Mouse (Mus musculus): ENCODE measurements around the gene Rln1. TPM values are rescaled to one million over a fixed set of nuclear protein-coding genes. Genes with fewer than 3 reads are reported as not detected.

Gene Rln1
- polyA plus RNA-seq, 1 experiment, result not detected

- no peak overlapping the region for H3K4me3 ChIP-seq (ENCODE audit: insufficient read depth, low read depth, low read length)
- 74% methylated on average over 6 of the region's 6 CpGs for WGBS
- no peaks in the 10 kb centered on the region for H3K4me1 ChIP-seq (ENCODE audit: control insufficient read depth, insufficient read depth, low read length)
- H3K27ac ChIP-seq (ENCODE audit: insufficient read depth, low read depth, low read length), result no peak overlapping the region
- no peak for TF ChIP-seq POLR2A (IDR thresholded peaks at IDR 0.05; ENCODE audit: insufficient read depth, low read depth, low read length)
- no peak for TF ChIP-seq CTCF (IDR thresholded peaks at IDR 0.05; ENCODE audit: insufficient read depth, low read depth, low read length)
These were observed 11.2 kb upstream of the Rln1 start for GRCm38 (mm10) chr19:29345636-29346035.

DNA sequence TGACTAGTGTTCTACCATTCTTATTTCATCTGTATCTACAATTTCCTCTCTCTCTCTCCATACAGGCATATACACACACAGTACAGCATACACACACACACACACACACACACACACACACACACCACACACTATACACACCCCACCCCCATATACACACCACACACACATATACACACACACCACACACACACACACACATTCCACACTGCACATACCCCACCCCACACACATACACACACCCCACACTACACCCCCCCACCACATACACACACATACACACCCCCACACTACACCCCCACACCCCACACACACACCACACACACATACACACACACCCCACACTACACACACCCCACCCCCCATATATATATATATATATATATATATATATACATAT is 10.4 kb upstream of the Rln1 start:
- Histone ChIP-seq H3K4me3 (ENCODE audit: insufficient read depth, low read depth, low read length) (no peak overlapping the region), H3K4me1 (ENCODE audit: control insufficient read depth, insufficient read depth, low read length) (no peaks in the 10 kb centered on the region), H3K27ac (ENCODE audit: insufficient read depth, low read depth, low read length) (no peak overlapping the region)
- TF ChIP-seq CTCF (IDR thresholded peaks at IDR 0.05; ENCODE audit: insufficient read depth, low read depth, low read length) (no peak), POLR2A (IDR thresholded peaks at IDR 0.05; ENCODE audit: insufficient read depth, low read depth, low read length) (no peak)

DNA sequence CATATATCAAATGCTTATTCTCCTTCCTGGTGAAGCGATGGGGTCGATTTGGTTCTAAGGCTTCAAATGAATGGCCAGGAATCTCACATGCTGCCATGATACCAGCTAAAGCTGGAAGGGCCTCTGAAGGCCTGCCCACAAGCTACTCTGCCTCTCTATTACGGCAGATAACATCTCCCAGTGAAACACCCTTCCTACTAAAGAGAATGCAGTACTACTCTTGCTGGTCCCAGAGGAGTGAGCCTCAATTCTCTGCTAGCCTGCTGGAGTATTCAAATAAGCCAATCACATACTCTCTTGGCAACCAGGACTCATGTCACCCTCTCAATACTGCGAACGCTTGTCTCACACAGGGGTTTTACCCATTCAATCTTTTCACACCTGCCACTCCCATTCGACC is 7.8 kb upstream of the Rln1 start:
- Histone ChIP-seq H3K4me3 (ENCODE audit: insufficient read depth, low read depth, low read length) (no peak overlapping the region), H3K27ac (ENCODE audit: insufficient read depth, low read depth, low read length) (no peak overlapping the region), H3K4me1 (ENCODE audit: control insufficient read depth, insufficient read depth, low read length) (no peaks in the 10 kb centered on the region)
- WGBS, result 93% methylated on average over 6 of the region's 6 CpGs
- TF ChIP-seq POLR2A (IDR thresholded peaks at IDR 0.05; ENCODE audit: insufficient read depth, low read depth, low read length) (no peak), CTCF (IDR thresholded peaks at IDR 0.05; ENCODE audit: insufficient read depth, low read depth, low read length) (no peak)

DNA sequence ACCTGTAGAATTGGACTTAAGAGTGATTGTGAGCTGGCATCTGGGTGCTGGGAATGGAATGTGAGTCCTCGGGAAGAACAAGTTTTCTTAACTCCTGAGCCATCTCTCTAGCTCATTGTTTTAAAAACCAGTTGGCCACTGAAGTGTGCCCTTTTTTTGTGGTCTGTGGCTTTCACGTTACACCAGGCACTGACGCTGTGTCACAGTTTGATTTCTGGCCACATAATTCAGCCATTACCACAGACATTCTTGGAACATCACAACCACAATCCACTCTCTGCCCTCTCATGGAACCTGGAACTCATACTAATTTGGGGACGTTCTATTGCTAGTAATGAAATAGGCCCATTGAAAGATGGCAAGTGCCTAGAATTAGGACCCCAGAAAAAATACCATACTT is 6.6 kb upstream of the Rln1 start:
- 89% methylated on average over 4 of the region's 4 CpGs for WGBS
- Histone ChIP-seq H3K4me1 (ENCODE audit: control insufficient read depth, insufficient read depth, low read length) (no peaks in the 10 kb centered on the region), H3K27ac (ENCODE audit: insufficient read depth, low read depth, low read length) (no peak overlapping the region), H3K4me3 (ENCODE audit: insufficient read depth, low read depth, low read length) (no peak overlapping the region)
- TF ChIP-seq CTCF (IDR thresholded peaks at IDR 0.05; ENCODE audit: insufficient read depth, low read depth, low read length) (no peak), POLR2A (IDR thresholded peaks at IDR 0.05; ENCODE audit: insufficient read depth, low read depth, low read length) (no peak)

DNA sequence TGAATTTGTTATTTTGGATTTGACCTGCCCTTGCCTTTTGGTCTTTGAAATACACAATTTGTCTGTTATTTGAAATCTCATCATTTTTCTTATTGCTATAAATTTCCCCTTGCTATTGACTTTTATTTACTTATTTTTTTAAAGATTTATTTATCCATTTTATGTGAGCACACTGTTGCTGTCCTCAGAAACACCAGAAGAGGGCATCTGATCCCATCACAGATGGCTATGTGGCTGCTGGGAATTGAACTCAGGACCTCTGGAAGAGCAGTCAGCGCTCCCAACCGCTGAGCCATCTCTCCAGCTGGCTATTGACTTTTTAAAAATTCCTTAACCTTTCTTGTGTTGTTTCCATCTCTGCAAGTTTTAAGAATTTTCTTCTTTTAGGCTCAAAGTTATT is 2.2 kb upstream of the Rln1 start:
- WGBS, result 93% methylated on average over 2 of the region's 2 CpGs
- Histone ChIP-seq H3K27ac (ENCODE audit: insufficient read depth, low read depth, low read length) (no peak overlapping the region), H3K4me1 (ENCODE audit: control insufficient read depth, insufficient read depth, low read length) (peaks cover 8% of the 10 kb centered on the region), H3K4me3 (ENCODE audit: insufficient read depth, low read depth, low read length) (no peak overlapping the region)
- TF ChIP-seq POLR2A (IDR thresholded peaks at IDR 0.05; ENCODE audit: insufficient read depth, low read depth, low read length) (no peak), CTCF (IDR thresholded peaks at IDR 0.05; ENCODE audit: insufficient read depth, low read depth, low read length) (no peak)

GRCm38 (mm10) chr19:29326822-29327552 is 7.5 kb downstream of the Rln1 start:
- WGBS, result 63% methylated on average over 13 of the region's 13 CpGs
- TF ChIP-seq CTCF (IDR thresholded peaks at IDR 0.05; ENCODE audit: insufficient read depth, low read depth, low read length) (no peak), POLR2A (IDR thresholded peaks at IDR 0.05; ENCODE audit: insufficient read depth, low read depth, low read length) (no peak)
- Histone ChIP-seq H3K4me1 (ENCODE audit: control insufficient read depth, insufficient read depth, low read length) (peaks cover 3% of the 10 kb centered on the region; the same call in 1 of the 2 replicates), H3K4me3 (ENCODE audit: insufficient read depth, low read depth, low read length) (no peak overlapping the region), H3K27ac (ENCODE audit: insufficient read depth, low read depth, low read length) (no peak overlapping the region)

DNA sequence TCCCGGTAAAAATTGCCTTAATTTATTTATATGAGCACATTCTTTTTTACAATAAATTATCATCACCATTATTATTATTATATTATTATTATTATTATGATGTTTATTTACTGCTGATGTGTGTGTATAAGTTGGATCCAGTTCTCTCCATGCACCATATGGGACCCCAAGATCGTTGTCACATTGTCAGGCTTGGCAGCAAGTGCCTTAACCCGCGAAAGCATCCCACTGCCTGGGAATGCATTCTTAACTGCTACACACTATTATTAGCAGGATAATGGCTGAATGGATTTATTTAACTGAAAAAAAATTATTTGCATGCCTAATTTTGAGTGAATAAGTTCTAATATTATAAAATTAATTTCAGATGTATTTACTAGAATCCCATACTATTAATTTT is 8.1 kb downstream of the Rln1 start:
- Histone ChIP-seq H3K27ac (ENCODE audit: insufficient read depth, low read depth, low read length) (no peak overlapping the region), H3K4me3 (ENCODE audit: insufficient read depth, low read depth, low read length) (no peak overlapping the region), H3K4me1 (ENCODE audit: control insufficient read depth, insufficient read depth, low read length) (peaks cover 3% of the 10 kb centered on the region; the same call in 1 of the 2 replicates)
- no peak for TF ChIP-seq CTCF (IDR thresholded peaks at IDR 0.05; ENCODE audit: insufficient read depth, low read depth, low read length)
- no peak for TF ChIP-seq POLR2A (IDR thresholded peaks at IDR 0.05; ENCODE audit: insufficient read depth, low read depth, low read length)
- WGBS, result 59% methylated on average over 4 of the region's 4 CpGs

DNA sequence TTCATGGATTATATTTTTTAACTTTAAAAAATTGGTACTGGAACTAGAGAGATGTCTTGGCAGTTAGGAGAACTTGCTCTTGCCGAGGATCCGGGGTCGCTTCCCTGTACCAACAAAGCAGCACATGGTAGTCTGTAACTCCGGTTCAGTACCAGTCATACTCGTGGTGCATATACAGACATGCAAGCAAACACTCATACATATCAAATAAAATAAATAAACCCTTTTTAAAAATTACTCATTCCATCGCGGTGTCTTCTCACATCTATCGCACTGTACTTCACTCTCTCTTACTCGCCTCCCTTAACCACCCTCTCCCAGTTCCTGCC is 8.7 kb downstream of the Rln1 start:
- 75% methylated on average over 9 of the region's 9 CpGs for WGBS
- Histone ChIP-seq H3K4me1 (ENCODE audit: control insufficient read depth, insufficient read depth, low read length) (peaks cover 3% of the 10 kb centered on the region; the same call in 1 of the 2 replicates), H3K4me3 (ENCODE audit: insufficient read depth, low read depth, low read length) (no peak overlapping the region), H3K27ac (ENCODE audit: insufficient read depth, low read depth, low read length) (no peak overlapping the region)
- TF ChIP-seq POLR2A (IDR thresholded peaks at IDR 0.05; ENCODE audit: insufficient read depth, low read depth, low read length) (no peak), CTCF (IDR thresholded peaks at IDR 0.05; ENCODE audit: insufficient read depth, low read depth, low read length) (no peak)

DNA sequence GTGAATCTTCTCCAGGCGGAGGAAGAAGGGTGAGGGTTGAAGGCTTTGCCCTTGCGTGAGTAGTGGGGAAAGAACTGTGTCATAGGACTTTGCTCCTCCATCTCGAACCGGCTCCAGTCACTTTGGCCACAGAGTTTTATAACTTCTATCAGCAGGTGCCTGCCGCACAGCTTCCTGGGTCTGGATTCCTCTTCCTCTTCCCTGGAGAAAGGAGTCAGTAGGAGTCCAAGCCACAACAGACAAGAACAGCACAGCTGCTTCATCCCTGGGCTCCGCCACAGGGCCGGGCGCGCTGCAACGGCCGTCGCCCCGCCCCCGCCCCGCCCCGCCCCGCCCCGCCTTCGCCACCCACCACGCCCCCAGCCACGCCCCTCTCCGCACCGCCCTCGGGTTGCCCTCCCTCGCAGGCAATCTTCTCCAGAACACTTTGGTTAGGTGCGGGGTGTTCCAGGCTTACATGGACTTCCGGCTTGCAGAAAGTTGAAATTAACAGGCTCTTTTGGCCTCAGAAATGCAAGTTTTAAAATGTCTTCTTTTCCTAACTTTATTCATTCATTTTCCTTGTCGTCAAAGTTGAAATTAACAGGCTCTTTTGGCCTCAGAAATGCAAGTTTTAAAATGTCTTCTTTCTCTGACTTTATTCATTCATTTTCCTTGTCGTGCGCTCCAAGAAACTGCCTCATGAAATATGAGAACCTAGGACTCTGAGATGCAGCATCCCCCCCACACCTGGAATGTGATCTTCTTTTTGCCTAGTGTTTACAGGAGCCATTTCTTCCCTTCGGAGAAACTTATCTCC is 9.2 kb downstream of the Rln1 start, which contains the start of gene Insl6:
TSS of gene Insl6 (minus strand) at position 304 of the 799 bp plus-strand sequence.
- no peak for TF ChIP-seq POLR2A (IDR thresholded peaks at IDR 0.05; ENCODE audit: insufficient read depth, low read depth, low read length)
- TF ChIP-seq CTCF (IDR thresholded peaks at IDR 0.05; ENCODE audit: insufficient read depth, low read depth, low read length), result no peak
- 7% methylated on average over 28 of the region's 31 CpGs for WGBS
- H3K4me1 ChIP-seq (ENCODE audit: control insufficient read depth, insufficient read depth, low read length), result peaks cover 3% of the 10 kb centered on the region; the same call in 1 of the 2 replicates
- peak within 1 kb of the TSS; percentile 30 for H3K4me3 ChIP-seq (ENCODE audit: insufficient read depth, low read depth, low read length)
- H3K27ac ChIP-seq (ENCODE audit: insufficient read depth, low read depth, low read length), result no peak within 1 kb of the TSS

Measured in olfactory bulb, adult 2 months (tissue).